8 mouse cellular contexts compared by ENCODE assay signal in genomic region chr12:54187812-54188600, GRCm38 (mm10). TPM values are rescaled to one million over a fixed set of nuclear protein-coding genes. Genes with fewer than 3 reads are reported as not detected.
DNase-seq lines count a peak whose midpoint lies in the region; ATAC-seq and TF ChIP-seq lines count a peak whose summit lies in the region.

No protein-coding gene starts in this region.

- peak overlapping the region; percentile 65 for H3K27ac ChIP-seq in heart, embryonic 13.5 days (replicated peaks)
- peak overlapping the region; percentile 65 for H3K27ac ChIP-seq in stomach, postnatal 0 days (replicated peaks)

- H3K9me3 ChIP-seq in megakaryocyte, embryonic 14.5 days, result no peaks in the 10 kb centered on the region
- no peaks in the 10 kb centered on the region for H3K9me3 ChIP-seq in heart, embryonic 13.5 days
- no peaks in the 10 kb centered on the region for H3K9me3 ChIP-seq in stomach, postnatal 0 days (ENCODE audit: control insufficient read depth, low read length)

- no peak for TF ChIP-seq CTCF in stomach, postnatal 0 days (IDR thresholded peaks at IDR 0.05; ENCODE audit: low read depth)

- H3K4me3 ChIP-seq in megakaryocyte, embryonic 14.5 days (replicated peaks), result peak overlapping the region; percentile 89
- no peak overlapping the region for H3K4me3 ChIP-seq in heart, embryonic 13.5 days
- no peak overlapping the region for H3K4me3 ChIP-seq in stomach, postnatal 0 days (ENCODE audit: low read depth, low read length)

- no peak for TF ChIP-seq EP300 in stomach, postnatal 0 days (optimal IDR thresholded peaks at IDR 0.05)

- H3K9ac ChIP-seq in heart, embryonic 13.5 days, result no peak overlapping the region
- no peak overlapping the region for H3K9ac ChIP-seq in stomach, postnatal 0 days (ENCODE audit: low read length)

- ATAC-seq in megakaryocyte, adult 5-6 weeks (ENCODE audit: poor library complexity, severe bottlenecking), result no peak
- ATAC-seq in heart, embryonic 13.5 days (ENCODE audit: extremely low read depth, insufficient number of reproducible peaks, low FRiP score, low TSS enrichment), result no peak
- ATAC-seq in stomach, postnatal 0 days (ENCODE audit: low FRiP score, low TSS enrichment), result no peak

- H3K36me3 ChIP-seq in megakaryocyte, embryonic 14.5 days (replicated peaks; ENCODE audit: low read length), result peaks cover 80% of the 10 kb centered on the region
- H3K36me3 ChIP-seq in heart, embryonic 13.5 days, result peaks cover 13% of the 10 kb centered on the region
- peaks cover 4% of the 10 kb centered on the region; the same call in 1 of the 2 replicates for H3K36me3 ChIP-seq in stomach, postnatal 0 days (ENCODE audit: control insufficient read depth, insufficient read depth, low read length)

- no peaks in the 10 kb centered on the region for H3K27me3 ChIP-seq in megakaryocyte, embryonic 14.5 days (replicated peaks)
- no peaks in the 10 kb centered on the region; the same call in 1 of the 2 replicates for H3K27me3 ChIP-seq in heart, embryonic 13.5 days (replicated peaks)
- H3K27me3 ChIP-seq in stomach, postnatal 0 days (ENCODE audit: control insufficient read depth, insufficient read depth, low read length), result no peaks in the 10 kb centered on the region

- no peak overlapping the region for H3K4me2 ChIP-seq in heart, embryonic 13.5 days
- no peak overlapping the region for H3K4me2 ChIP-seq in stomach, postnatal 0 days (replicated peaks; ENCODE audit: low read depth)

- peaks cover 99% of the 10 kb centered on the region for H3K4me1 ChIP-seq in megakaryocyte, embryonic 14.5 days
- peaks cover 40% of the 10 kb centered on the region for H3K4me1 ChIP-seq in heart, embryonic 13.5 days
- H3K4me1 ChIP-seq in stomach, postnatal 0 days (replicated peaks; ENCODE audit: control insufficient read depth, insufficient read depth), result peaks cover 8% of the 10 kb centered on the region

- WGBS in heart, embryonic 13.5 days, result 57% methylated on average over 17 of the region's 17 CpGs
- 53% methylated on average over 17 of the region's 17 CpGs for WGBS in stomach, postnatal 0 days

- DNase-seq in kidney, postnatal 25 days, result peak; percentile 76 to 84
- no peak for DNase-seq in stomach, postnatal 0 days (ENCODE audit: low spot score)
- DNase-seq in cerebellum, adult 9-10 months, result no peak
- no peak for DNase-seq in cerebellum, postnatal 36 days
- no peak for DNase-seq in layer of hippocampus, adult 18-20 months (ENCODE audit: low spot score in 2 of 2)

RNA-seq across cellular contexts. Expression of gene Egln3, which starts 15.7 kb away (rescaled TPM):
- 47.6 and 68.3 TPM in 2 replicates for polyA plus RNA-seq in megakaryocyte, embryonic 14.5 days (2012; ENCODE audit: insufficient read depth, low replicate concordance)
- total RNA-seq in megakaryocyte, adult 5-6 weeks (2015), result 3.3 and 3.6 TPM in 2 replicates
- total RNA-seq in megakaryocyte, adult 5-6 weeks (2017), result 1.7 and 1.9 TPM in 2 replicates
- 7.4 and 9.9 TPM in 2 replicates for polyA plus RNA-seq in heart, embryonic 13.5 days (2015; fragmentation: Nextera tagmentation; extraction: Ambion mirVana)
- 78.8 and 80.3 TPM in 2 replicates for polyA plus RNA-seq in stomach, postnatal 0 days (2015; fragmentation: Nextera tagmentation; extraction: Ambion mirVana)
- total RNA-seq in layer of hippocampus, adult 18-20 months (2021), result 1 to 10 TPM; 5.5 TPM

Comparison
In these comparisons a context has a peak if more than half of its experiments do, and no peak if none do; other contexts are left out.
1. DNase-seq: peak in kidney, postnatal 25 days (2 of 2); none in stomach, postnatal 0 days (single experiment), cerebellum, adult 9-10 months (single experiment), cerebellum, postnatal 36 days (0 of 2) and layer of hippocampus, adult 18-20 months (0 of 2).